Mouse (Mus musculus): ENCODE measurements around the gene Lbx2.

Lbx2 gene

DNA sequence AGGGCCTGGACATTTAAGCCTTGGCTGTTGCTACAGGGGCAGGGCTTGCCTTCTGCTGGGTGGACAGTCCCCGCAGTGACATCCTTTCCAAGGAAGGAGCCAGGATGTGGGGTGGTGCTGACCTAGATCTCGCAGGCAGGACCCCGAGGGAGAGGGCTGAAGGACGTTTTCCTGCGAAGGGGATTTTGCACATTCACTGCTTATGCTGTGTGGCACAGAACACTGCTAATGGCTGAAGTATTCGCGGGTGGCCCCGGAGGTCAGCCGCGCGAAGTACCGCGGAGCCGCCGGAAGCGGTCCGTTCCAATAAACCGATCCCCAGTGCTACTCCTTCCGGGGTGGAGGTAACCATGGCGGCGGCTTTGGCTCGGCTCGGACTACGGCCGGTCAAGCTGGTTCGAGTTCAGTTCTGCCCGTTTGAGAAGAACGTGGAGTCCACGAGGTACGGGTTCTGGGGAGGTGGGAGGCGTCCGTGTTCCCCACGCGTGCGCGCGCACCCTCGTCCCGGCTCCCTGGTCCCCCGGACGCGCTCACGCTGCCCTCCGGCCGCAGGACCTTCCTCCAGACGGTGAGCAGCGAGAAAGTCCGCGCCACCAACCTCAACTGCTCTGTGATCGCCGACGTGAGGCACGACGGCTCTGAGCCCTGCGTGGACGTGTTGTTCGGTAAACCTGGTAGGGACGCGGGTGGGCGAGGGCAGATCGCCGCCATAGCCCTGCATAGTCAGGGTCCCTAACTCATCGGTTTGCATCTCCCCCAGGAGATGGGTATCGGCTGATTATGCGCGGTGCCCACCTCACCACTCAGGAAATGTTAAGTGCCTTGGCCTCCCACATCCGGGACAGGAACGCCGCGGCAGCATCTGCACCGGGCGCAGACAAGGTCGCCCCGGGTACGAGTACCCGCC lies 22.8 kb downstream of the Lbx2 start, which contains the start of gene Mrpl53:
Gene Mrpl53 (plus strand): TSS at position 279 of the 907 bp plus-strand sequence.
- DNase-seq (ENCODE audit: low spot score in 2 of 2): peak in 1 of 2 experiments; percentile 72

DNA sequence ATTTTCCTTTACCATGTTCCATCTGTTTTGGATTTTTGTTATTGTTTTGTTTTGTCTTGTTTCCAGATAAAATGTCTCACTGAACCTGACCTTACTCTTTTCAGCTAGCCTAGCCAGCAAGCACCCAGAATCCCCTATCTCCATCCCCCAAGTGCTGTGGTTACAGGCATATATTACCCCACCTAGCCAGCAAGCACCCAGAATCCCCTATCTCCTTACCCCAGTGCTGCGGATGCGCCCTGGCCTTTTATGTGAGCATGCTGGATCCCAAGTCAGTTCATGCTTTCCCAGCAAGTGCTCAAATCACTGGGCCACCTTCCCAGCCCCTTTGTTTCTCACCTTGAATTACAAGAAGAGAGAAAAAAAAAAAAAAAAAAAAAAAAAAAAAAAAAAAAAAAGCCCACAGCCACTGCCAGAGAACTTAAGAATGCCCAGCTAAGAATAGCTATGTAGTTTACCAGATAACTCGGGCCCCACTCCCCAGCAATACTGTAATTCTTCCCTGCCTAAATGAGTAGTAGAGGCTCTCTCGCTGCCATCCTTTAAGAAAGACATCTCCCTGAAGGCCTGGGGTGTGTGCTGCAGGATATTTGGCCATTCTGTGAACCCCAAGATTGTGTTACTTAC lies 25.5 kb downstream of the Lbx2 start:
- no peak for DNase-seq (ENCODE audit: low spot score in 2 of 2)

DNA sequence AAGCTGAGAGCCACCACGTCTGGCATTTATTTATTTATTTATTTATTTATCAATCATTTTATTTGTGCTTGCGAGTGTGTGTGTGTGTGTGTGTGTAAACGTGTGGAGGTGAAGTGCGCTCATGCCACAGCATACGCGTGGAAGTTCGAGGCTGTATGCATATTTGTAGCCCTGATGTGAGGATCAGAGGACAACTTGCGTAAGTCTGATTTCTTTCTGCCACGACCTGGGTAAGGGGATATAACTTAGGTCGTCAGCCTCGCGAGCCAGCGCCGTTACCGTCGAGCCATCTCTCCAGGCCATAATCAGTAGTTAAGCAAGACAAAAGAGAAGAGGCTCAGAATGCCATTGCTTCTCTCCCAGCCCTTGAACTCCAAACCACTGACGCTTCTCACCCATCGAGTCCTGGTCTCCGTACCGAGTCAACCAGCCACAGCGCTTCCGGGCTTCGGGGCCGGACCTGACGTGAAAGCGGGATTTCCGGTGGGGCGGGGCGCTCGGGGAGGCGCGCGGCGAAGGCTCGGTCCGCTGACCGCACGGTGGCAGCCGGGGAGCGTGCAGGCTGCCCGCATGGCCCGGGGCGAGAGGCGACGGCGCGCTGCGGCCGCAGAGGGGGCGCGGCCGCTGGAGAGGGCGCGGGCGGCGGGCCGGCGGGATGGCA lies 29.0 kb downstream of the Lbx2 start, which contains the start of gene Mogs:
Gene Mogs (plus strand): TSS at position 486 of the 661 bp plus-strand sequence.
- peak; percentile 81 to 90 for DNase-seq (ENCODE audit: low spot score in 2 of 2)

DNA sequence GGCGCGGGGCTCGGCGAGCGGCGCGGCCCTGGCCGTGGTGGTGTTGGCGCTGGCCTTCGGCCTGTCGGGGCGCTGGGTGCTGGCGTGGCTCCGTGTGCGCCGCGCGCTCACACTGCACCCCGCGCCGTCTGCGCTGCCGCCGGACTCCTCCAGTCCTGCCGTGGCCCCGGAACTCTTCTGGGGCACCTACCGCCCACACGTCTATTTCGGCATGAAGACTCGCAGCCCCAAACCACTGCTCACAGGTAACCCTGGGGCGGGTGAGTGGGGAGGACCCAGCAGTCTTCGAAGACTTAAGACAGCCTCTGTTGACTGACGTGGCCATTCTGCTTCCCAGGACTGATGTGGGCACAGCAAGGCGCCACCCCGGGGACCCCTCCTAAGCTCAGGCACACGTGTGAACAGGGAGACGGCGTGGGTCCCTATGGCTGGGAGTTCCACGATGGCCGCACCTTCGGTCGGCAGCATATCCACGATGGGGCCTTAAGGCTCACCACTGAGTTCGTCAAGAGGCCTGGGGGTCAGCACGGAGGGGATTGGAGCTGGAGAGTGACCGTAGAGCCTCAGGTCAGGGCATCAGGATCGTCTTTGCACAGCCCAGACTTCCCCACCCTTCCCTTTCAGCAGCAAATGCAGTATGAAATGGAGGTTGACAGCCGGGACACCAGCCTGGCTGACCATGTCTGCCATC lies 29.7 kb downstream of the Lbx2 start:
- no peak for DNase-seq (ENCODE audit: low spot score in 2 of 2)

DNA sequence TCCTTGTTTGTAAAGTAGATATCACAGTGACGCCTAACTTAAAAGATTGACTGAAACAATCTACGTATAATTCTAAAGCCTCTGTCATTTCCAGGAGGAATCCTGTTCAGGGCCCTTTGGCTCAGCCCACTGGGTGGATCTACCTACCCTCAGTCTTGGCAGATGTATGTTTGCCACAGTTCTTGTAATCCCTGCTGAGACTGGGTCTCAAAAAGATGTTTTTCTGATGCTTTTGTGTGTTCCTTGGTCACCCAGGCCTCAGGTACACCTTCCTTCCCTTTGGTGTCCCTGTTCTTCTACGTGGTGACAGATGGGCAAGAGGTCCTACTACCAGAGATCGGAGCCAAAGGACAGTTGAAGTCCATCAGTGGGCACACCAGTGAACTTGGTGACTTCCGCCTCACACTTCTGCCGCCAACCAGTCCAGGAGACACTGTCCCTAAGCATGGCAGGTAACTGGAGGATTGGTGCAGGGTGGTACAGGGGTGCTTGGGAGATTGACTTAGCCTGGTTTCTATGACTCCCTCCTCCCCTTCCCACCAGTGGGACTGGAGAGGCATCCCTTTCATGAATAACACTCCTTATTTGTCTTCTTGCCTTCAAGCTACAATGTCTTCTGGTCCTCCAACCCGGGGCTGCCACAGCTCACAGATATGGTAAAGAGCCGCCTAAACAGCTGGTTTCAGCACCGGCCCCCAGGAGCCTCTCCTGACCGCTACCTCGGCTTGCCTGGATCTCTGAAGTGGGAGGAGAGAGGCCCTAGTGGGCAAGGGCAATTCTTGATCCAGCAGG lies 30.4 kb downstream of the Lbx2 start:
- no peak for DNase-seq (ENCODE audit: low spot score in 2 of 2)

DNA sequence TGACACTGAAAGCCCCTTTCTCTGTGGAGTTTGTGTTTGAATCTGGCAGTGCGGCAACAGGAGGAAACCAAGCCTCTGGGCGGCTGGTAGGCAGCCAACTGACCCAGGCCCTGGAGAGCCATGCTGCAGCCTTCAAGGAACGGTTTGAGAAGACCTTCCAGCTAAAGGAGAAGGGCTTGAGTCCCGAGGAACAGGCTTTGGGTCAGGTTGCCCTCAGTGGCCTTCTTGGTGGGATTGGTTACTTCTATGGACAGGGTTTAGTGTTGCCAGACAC lies 30.9 kb downstream of the Lbx2 start:
- no peak for DNase-seq (ENCODE audit: low spot score in 2 of 2)

DNA sequence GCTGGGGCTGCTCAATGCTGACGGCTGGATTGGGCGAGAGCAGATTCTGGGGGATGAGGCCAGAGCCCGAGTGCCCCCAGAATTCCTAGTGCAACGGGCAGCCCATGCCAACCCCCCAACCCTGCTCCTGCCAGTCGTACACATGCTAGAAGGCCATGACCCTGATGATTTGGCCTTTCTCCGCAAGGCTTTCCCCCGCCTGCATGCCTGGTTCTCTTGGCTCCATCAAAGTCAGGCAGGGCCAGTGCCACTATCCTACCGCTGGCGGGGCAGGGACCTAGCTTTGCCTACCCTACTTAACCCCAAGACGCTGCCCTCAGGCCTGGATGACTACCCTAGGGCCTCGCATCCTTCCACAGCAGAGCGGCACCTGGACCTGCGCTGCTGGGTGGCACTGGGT lies 31.4 kb downstream of the Lbx2 start:
- DNase-seq (ENCODE audit: low spot score in 2 of 2): no peak

DNA sequence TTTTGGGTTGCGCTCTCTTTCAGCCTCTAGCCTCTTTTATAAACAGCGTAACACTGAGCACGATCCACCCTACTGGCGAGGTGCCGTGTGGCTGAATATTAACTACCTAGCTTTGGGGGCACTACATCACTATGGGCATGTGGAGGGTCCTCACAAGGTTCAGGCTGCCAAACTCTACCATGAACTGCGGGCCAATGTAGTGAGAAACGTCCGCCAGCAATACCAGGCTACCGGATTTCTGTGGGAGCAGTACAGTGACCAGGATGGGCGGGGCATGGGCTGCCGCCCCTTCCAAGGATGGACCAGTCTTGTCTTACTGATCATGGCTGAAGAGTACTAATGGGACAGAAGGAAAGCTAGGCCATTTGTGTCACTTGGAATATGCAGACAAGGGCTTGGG lies 32.2 kb downstream of the Lbx2 start:
- DNase-seq (ENCODE audit: low spot score in 2 of 2): no peak

DNA sequence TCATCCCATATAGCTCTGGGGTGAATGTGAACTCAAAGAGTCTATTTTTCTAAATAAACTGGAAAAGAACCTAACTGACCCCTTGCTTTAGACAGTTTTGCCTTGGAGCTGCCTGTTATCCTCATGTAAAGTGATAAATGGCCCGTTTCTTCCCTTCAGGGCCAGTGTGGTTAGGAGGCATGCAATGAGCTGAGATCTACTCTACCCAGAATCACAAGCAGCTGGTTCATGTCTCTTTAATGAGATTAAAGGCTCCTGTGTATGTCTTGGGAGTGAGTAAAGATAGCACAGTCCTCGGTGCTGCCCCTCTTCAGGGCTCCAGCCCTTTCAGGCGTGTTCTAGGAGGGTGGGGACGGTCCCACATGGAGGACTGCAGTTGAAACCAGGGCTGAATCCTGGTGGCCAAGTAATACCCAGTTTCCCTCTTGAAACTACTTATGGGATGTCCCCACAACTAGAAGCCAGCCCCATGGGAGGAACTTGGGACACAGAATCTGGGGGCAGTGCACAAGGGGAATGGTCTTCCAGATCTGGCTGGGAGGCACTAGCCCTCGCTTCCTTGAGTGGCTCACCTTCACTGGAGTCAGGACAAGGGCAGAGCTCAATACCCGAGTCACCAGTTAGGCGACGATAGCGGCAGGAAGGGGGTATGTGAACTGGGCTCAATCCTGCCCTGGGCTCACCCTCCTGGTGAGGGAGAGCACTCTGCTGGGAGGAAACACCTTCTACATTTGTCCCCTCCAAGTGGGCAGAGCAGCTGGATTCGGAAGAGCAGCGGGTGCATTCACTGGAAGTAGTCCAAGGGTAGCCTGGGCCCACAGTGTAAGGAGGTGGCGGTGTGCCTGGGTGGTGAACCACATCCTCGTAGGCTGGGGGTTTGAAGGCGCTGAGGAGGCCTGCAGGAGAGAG lies 32.9 kb downstream of the Lbx2 start:
- no peak for DNase-seq (ENCODE audit: low spot score in 2 of 2)

DNA sequence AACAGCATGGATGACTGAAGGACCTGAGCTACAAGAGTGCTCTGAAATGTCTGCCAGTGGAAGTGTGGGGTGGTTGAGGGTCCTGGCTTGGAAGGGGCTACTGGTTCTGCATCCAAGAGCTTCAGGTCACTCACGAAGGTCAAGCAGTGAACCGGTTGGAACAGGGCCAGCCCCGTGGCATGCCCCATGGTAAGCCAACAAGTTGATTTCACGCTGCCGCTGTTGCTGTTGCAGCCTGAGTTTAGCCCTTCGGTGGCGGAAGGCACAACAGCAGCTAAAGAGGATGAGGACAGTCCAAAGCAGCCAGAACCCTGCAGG lies 33.5 kb downstream of the Lbx2 start:
- no peak for DNase-seq (ENCODE audit: low spot score in 2 of 2)

DNA sequence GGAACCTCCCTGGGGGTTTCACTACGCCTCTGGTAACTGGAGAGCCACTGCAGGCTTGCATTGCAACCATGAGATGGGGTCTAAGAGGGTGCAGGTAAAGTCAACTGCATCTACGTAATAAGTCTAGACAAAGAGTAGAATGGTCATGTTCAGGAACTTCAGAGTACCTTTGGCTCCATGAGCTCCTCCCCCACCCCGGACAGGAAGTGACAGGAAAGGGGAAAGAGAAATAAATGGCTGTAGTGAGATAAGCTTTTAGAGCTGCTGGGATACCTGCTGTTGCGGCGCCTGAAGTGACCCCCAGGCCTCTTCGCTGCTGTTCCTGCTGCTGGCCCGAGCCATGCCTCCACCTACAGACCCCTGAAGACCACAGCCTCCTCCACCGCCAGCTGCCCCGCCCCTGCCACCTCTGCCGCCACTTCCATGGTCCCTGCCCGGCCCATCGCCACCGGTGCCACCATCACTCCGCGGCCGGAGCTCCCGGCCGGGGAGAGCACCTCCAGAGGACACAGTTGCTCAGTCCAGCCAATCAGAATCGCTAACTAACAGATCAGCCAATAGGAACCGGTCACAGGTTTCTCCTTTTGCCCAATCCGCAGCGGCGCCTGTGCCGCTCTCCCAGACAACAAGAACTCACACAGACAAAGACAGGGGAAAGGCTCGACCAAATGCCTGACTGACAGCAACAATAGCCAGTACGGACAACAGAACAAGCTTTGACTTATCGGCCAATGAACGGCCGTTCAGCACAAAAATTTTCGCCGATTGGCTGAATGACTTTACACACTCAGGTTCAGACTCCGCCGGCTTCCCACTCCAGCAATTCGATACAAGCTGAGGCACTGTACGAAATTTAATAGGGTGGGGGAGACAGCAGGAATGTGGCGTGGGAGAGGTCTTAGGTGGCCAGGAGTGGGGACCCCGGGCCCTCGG lies 35.0 kb downstream of the Lbx2 start, which contains the start of gene Wbp1:
Gene Wbp1 (minus strand): TSS at position 630 of the 933 bp plus-strand sequence.
- peak; percentile 94 to 98 for DNase-seq (ENCODE audit: low spot score in 2 of 2)

DNA sequence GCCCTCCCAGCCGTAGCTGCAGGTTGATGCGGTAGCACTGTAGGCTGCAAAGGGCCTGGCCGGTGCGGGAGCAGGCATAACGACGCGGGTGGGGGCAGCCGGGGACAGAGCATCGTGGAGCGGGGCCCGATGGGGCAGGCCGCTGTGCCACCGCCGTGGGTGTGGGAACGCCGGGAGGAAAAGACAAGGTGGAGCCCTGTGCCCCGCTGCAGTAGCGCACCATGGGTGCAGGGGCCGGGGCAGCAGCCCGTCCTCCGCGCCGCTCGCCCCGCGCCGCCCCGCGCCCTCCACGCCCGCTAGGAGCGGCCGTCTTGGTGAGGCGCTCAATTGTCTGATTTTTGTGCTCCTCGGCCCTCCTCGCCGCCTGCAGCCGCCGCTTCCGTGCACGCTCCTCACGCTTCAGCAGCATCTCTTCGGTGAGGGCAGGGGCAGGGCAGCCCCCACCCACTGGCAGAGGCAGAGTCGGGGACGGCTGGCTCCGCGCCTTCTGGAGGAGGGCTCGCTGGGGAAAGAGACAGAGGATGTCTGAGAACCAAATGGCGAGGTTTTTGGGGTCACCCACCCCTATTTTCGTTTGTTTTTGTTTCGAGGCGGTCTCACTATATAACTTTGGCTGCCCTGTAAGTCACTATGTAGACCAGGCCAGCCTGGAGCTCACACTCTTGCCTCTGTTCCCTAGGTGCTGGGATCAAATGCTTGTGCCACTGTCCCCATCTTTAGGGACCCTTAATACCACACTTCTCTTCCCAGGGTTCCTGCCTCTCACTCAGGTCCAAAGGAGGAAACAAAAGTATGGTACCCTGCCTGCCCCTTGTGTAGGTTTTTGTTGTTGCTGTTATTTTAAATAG lies 35.9 kb downstream of the Lbx2 start:
- DNase-seq (ENCODE audit: low spot score in 2 of 2): no peak

DNA sequence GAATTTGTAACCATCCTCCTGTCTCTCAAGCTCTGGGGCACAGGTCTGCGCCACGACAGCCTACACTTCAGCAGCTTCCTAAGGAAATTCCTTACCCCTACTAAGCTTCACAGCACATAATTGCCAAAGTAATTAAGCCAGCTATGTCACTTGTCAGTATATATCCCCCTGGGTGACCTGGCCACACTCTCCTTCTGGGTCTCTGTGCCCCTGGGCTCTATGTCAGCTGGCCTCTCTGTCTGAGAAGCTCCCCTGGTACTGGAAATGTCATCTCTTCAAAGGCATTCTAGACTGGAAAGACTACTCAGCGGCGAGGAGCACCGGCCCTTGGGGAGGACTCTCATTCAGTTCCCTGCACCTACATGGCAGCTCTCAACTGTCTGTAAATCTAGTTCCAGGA lies 36.8 kb downstream of the Lbx2 start:
- no peak for DNase-seq (ENCODE audit: low spot score in 2 of 2)

DNA sequence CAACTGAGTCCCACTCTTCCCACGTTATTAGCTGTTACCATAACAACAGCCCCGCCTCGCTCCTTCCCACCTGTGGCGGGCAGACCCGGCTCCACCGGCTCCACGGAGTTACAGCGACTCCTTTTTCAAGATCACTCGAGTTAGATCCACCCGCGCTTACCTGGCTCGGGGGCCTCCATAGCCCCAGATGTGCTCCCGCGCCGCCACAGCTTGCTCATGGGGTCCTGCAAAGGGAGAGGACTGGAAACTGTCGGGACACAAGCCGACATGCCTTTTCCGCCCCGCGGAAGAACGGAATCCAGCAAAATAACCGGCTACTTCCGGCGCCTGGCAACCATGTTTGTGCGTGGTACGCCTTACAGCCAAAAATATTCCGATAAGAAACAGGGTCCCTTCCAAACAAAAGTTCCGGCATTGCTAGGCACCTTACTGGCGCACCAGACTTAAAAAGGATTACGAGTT lies 38.7 kb downstream of the Lbx2 start:
- DNase-seq (ENCODE audit: low spot score in 2 of 2): peak; percentile 80 to 87

DNA sequence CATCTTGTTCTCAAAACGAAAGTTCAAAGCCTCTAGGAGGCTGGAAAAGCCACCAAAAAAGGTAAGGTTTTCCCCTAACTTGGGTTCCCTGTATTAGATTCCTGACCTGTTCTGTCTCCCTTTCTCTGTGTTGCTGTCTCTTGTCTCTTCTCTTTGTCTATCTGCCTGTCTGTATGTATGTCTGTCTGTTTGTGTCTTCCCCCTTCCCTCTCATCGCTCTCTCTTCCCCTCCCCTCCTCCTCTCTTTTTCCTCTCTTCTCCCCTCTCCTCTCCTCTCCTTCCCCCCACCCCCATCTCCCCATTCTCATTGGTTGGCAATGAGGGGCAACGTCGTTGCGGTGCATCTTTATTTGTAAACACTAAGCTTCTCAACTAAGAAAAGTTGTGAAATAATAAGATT lies 39.2 kb downstream of the Lbx2 start, which contains the start of gene Ino80b:
Gene Ino80b (minus strand): TSS at position 101 of the 400 bp plus-strand sequence.
- no peak for DNase-seq (ENCODE audit: low spot score in 2 of 2)

DNA sequence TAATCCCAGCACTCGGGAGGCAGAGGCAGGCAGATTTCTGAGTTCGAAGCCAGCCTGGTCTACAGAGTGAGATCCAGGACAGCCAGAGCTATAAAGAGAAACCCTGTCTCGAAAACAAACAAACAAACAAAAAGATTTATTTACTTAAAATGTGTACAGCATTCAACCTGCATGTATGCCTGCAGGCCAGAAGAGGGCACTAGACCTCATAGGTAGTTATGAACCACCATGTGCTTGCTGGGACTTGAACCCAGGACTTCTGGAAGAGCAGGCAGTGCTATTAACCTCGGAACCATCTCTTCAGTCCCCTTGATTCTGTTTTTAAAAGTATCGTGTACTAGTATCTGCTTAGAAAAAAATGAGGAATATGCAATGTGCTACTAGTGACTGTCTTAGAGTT lies 41.3 kb downstream of the Lbx2 start:
- no peak for DNase-seq (ENCODE audit: low spot score in 2 of 2)

DNA sequence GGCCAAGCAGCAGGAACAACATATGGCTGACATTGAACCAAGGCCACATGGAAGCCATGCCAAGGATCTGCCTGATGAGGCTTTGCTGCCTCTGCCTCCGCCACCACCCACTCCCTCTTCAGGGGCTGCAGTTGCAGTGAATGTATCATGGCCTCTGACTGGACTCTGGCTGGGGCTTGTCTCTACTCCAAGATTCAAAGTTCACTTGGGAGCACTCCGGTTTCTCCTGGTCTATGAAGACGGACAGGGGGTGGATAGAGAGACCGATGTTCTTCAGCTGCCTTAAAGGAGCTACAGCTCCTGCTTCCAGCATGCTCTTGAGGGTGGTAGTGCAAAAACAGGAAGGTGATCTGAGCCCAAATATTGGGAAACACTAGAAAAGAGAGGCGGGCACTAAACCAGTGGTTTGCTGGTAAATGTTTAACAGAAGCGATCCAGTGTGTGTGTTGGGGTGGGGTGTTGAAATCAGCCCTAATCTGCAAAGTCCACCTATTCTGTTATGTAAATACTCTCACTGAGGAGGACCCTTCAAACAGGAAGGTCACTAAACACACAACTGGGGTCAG lies 45.4 kb downstream of the Lbx2 start:
- DNase-seq (ENCODE audit: low spot score in 2 of 2): no peak

Measured in frontal cortex, postnatal 14 days (tissue).